Mouse (Mus musculus) cerebellum, adult 2 months (tissue): ENCODE measurements around the gene Ate1.

ENCODE experiments used
- CTCF ChIP-seq: fragments of 200-500 bp; IDR thresholded peaks from 2 replicates; pipeline ENCODE4 v1.5.1; 2011; ENCODE audit warnings: low read depth, mild to moderate bottlenecking, control low read depth, low read length, moderate library complexity, borderline replicate concordance; ENCODE audit not compliant: insufficient read depth
- POLR2A ChIP-seq: fragments of 200-500 bp; IDR thresholded peaks from 2 replicates; pipeline ENCODE4 v1.6.1; 2011; ENCODE audit warnings: low read length, control low read depth, borderline replicate concordance; ENCODE audit not compliant: insufficient read depth

GRCm38 (mm10) chr7:130386308-130386707 is 133.9 kb downstream of the Ate1 start:
- TF ChIP-seq POLR2A, result no peak
- TF ChIP-seq CTCF, result no peak
